Mouse (Mus musculus) embryo, embryonic 10.5 days (tissue): ENCODE data around the gene Nfyb.

Experiments used
- DNase-seq: peaks from one replicate; pipeline ENCODE4 v3.0.0-alpha.2; 2015; ENCODE audit warnings: low spot score

Nfyb gene

GRCm38 (mm10) chr10:82779831-82780230 is 15.9 kb upstream of the Nfyb start:
- no peak for DNase-seq

GRCm38 (mm10) chr10:82778791-82779549 is 15.0 kb upstream of the Nfyb start:
- DNase-seq: peak; percentile 27

- DNase-seq: no peak
These were observed 13.9 kb upstream of the Nfyb start for GRCm38 (mm10) chr10:82777886-82778285.

GRCm38 (mm10) chr10:82777075-82777474 is 13.1 kb upstream of the Nfyb start:
- no peak for DNase-seq

GRCm38 (mm10) chr10:82774841-82775240 is 10.9 kb upstream of the Nfyb start:
- no peak for DNase-seq

GRCm38 (mm10) chr10:82771595-82772170 is 7.7 kb upstream of the Nfyb start:
- no peak for DNase-seq

GRCm38 (mm10) chr10:82770713-82771112 is 6.8 kb upstream of the Nfyb start:
- no peak for DNase-seq

GRCm38 (mm10) chr10:82768901-82769300 is 5.0 kb upstream of the Nfyb start:
- DNase-seq: peak; percentile 12

GRCm38 (mm10) chr10:82762756-82763681 is 925 bp downstream of the Nfyb start:
- DNase-seq: peak; percentile 66

- DNase-seq: no peak
These were observed 2.7 kb downstream of the Nfyb start for GRCm38 (mm10) chr10:82761037-82761811.

- DNase-seq: no peak
These were observed 4.2 kb downstream of the Nfyb start for GRCm38 (mm10) chr10:82759706-82760105.

- no peak for DNase-seq
These were observed 5.1 kb downstream of the Nfyb start for GRCm38 (mm10) chr10:82758878-82759277.

- DNase-seq: no peak
These were observed 5.6 kb downstream of the Nfyb start for GRCm38 (mm10) chr10:82758368-82758767.

GRCm38 (mm10) chr10:82757341-82757740 is 6.6 kb downstream of the Nfyb start:
- DNase-seq: no peak

GRCm38 (mm10) chr10:82756466-82756865 is 7.5 kb downstream of the Nfyb start:
- DNase-seq: no peak

- DNase-seq: no peak
These were observed 8.6 kb downstream of the Nfyb start for GRCm38 (mm10) chr10:82755213-82755890.

GRCm38 (mm10) chr10:82754642-82755041 is 9.3 kb downstream of the Nfyb start:
- DNase-seq: no peak

- DNase-seq: no peak
These were observed 11.0 kb downstream of the Nfyb start for GRCm38 (mm10) chr10:82752921-82753320.

GRCm38 (mm10) chr10:82750778-82751177 is 13.2 kb downstream of the Nfyb start:
- DNase-seq: no peak

- no peak for DNase-seq
These were observed 16.7 kb downstream of the Nfyb start for GRCm38 (mm10) chr10:82746988-82747850.
